Mouse (Mus musculus) lung, adult 18-20 months (tissue): ENCODE measurements around the gene Aggf1.
A peak's percentile ranks its signal among the peaks of the same experiment; 100 is the strongest.

Experiments used
- DNase-seq, 2 experiments: peaks; one replicate each; pipeline ENCODE4 v3.0.0; 2022; ENCODE audit warnings: mixed read lengths in 2 of 2

Aggf1 gene

GRCm38 (mm10) chr13:95330507-95330906 lies 44.6 kb downstream of the Aggf1 start:
- no peak for DNase-seq

GRCm38 (mm10) chr13:95328767-95329166 lies 46.4 kb downstream of the Aggf1 start:
- DNase-seq, result no peak

- peak; percentile 10 to 16 for DNase-seq
Observed at GRCm38 (mm10) chr13:95327345-95327741, 47.8 kb downstream of the Aggf1 start.

GRCm38 (mm10) chr13:95326611-95327344 lies 48.4 kb downstream of the Aggf1 start:
- DNase-seq, result no peak

- no peak for DNase-seq
Observed at GRCm38 (mm10) chr13:95325907-95326550, 49.1 kb downstream of the Aggf1 start.

GRCm38 (mm10) chr13:95325080-95325906 lies 49.9 kb downstream of the Aggf1 start:
- peak; percentile 43 to 64 for DNase-seq

GRCm38 (mm10) chr13:95324626-95325079 lies 50.5 kb downstream of the Aggf1 start:
- peak in 1 of 2 experiments; percentile 18 for DNase-seq

- DNase-seq, result peak; percentile 19 to 52
Observed at GRCm38 (mm10) chr13:95323950-95324625, 51.1 kb downstream of the Aggf1 start.

- DNase-seq, result no peak
Observed at GRCm38 (mm10) chr13:95323400-95323799, 51.8 kb downstream of the Aggf1 start, which contains the start of gene Zbed3. Gene Zbed3, plus strand, starts transcription at chr13:95323612.

GRCm38 (mm10) chr13:95320451-95320850 lies 54.7 kb downstream of the Aggf1 start:
- no peak for DNase-seq

GRCm38 (mm10) chr13:95319153-95319552 lies 56.0 kb downstream of the Aggf1 start:
- no peak for DNase-seq

- no peak for DNase-seq
Observed at GRCm38 (mm10) chr13:95312016-95312415, 63.1 kb downstream of the Aggf1 start.

- DNase-seq, result no peak
Observed at GRCm38 (mm10) chr13:95307100-95307655, 68.0 kb downstream of the Aggf1 start.

GRCm38 (mm10) chr13:95306596-95306995 lies 68.6 kb downstream of the Aggf1 start:
- DNase-seq, result no peak
